Mouse (Mus musculus): ENCODE results near the gene Ppm1m.

Gene Ppm1m

GRCm38 (mm10) chr9:106216971-106217370 is 17.4 kb upstream of the Ppm1m start:
- DNase-seq (ENCODE audit: low spot score): no peak

GRCm38 (mm10) chr9:106215341-106216125 is 16.0 kb upstream of the Ppm1m start:
- DNase-seq (ENCODE audit: low spot score): no peak

GRCm38 (mm10) chr9:106212594-106212981 is 13.0 kb upstream of the Ppm1m start:
- no peak for DNase-seq (ENCODE audit: low spot score)

- peak; percentile 89 for DNase-seq (ENCODE audit: low spot score)
Observed at GRCm38 (mm10) chr9:106211680-106212593, 12.4 kb upstream of the Ppm1m start.

- no peak for DNase-seq (ENCODE audit: low spot score)
Observed at GRCm38 (mm10) chr9:106210853-106211609, 11.5 kb upstream of the Ppm1m start.

- no peak for DNase-seq (ENCODE audit: low spot score)
Observed at GRCm38 (mm10) chr9:106209954-106210353, 10.4 kb upstream of the Ppm1m start.

GRCm38 (mm10) chr9:106208181-106208580 is 8.6 kb upstream of the Ppm1m start:
- DNase-seq (ENCODE audit: low spot score): no peak

- DNase-seq (ENCODE audit: low spot score): no peak
Observed at GRCm38 (mm10) chr9:106206515-106206914, 7.0 kb upstream of the Ppm1m start.

- no peak for DNase-seq (ENCODE audit: low spot score)
Observed at GRCm38 (mm10) chr9:106205713-106206290, 6.3 kb upstream of the Ppm1m start.

- no peak for DNase-seq (ENCODE audit: low spot score)
Observed at GRCm38 (mm10) chr9:106203990-106204851, 4.7 kb upstream of the Ppm1m start.

- peak; percentile 95 for DNase-seq (ENCODE audit: low spot score)
Observed at GRCm38 (mm10) chr9:106202819-106203636, 3.5 kb upstream of the Ppm1m start, which contains the start of gene Twf2. Gene Twf2 (plus strand): TSS chr9:106203108.

- no peak for DNase-seq (ENCODE audit: low spot score)
Observed at GRCm38 (mm10) chr9:106201895-106202294, 2.3 kb upstream of the Ppm1m start.

- peak; percentile 66 for DNase-seq (ENCODE audit: low spot score)
Observed at GRCm38 (mm10) chr9:106198962-106199458, 536 bp downstream of the Ppm1m start.

GRCm38 (mm10) chr9:106197732-106198131 is 1.8 kb downstream of the Ppm1m start:
- DNase-seq (ENCODE audit: low spot score): no peak

GRCm38 (mm10) chr9:106197081-106197713 is 2.3 kb downstream of the Ppm1m start:
- DNase-seq (ENCODE audit: low spot score): no peak

- no peak for DNase-seq (ENCODE audit: low spot score)
Observed at GRCm38 (mm10) chr9:106195693-106196092, 3.9 kb downstream of the Ppm1m start.

GRCm38 (mm10) chr9:106193930-106194807 is 5.4 kb downstream of the Ppm1m start:
- no peak for DNase-seq (ENCODE audit: low spot score)

- no peak for DNase-seq (ENCODE audit: low spot score)
Observed at GRCm38 (mm10) chr9:106192998-106193397, 6.5 kb downstream of the Ppm1m start.
